Mouse (Mus musculus): ENCODE measurements around the gene Susd3.

- TF ChIP-seq CTCF (IDR thresholded peaks at IDR 0.05; ENCODE audit: borderline replicate concordance, control insufficient read depth, extremely low read depth, insufficient read depth, low read length, poor library complexity) (no peak), POLR2A (IDR thresholded peaks at IDR 0.05; ENCODE audit: control insufficient read depth, extremely low read depth, insufficient read depth, low read length, poor library complexity) (no peak)
Observed at GRCm38 (mm10) chr13:49252746-49253145, 4.2 kb upstream of the Susd3 start.
